Mouse (Mus musculus): ENCODE results near the gene Astn2. TPM values are rescaled to one million over a fixed set of nuclear protein-coding genes. Genes with fewer than 3 reads are reported as not detected.

The Astn2 gene
- total and polyA plus RNA-seq, 3 experiments: not detected

- Histone ChIP-seq H3K9ac (ENCODE audit: control insufficient read depth, low read depth, low read length, poor library complexity, severe bottlenecking) (no peak overlapping the region), H3K79me2 (ENCODE audit: control insufficient read depth, insufficient read depth, low read length, poor library complexity) (no peaks in the 10 kb centered on the region), H3K36me3 (ENCODE audit: control insufficient read depth in 1 of 2, insufficient read depth in 2 of 2, low read length in 2 of 2) (no peaks in the 10 kb centered on the region), H3K4me3 (ENCODE audit: control insufficient read depth in 1 of 2, insufficient read depth in 1 of 2, low read depth in 2 of 2, low read length in 2 of 2) (no peak overlapping the region), H3K27me3 (ENCODE audit: control insufficient read depth in 1 of 2, insufficient read depth in 2 of 2, low read length in 2 of 2) (no peaks in the 10 kb centered on the region), H3K9me3 (replicated peaks; ENCODE audit: insufficient read depth, low read length) (no peaks in the 10 kb centered on the region), H3K27ac (ENCODE audit: control insufficient read depth, low read depth, low read length) (no peak overlapping the region), H3K4me1 (ENCODE audit: control insufficient read depth in 1 of 2, insufficient read depth in 2 of 2, low read length in 2 of 2) (no peaks in the 10 kb centered on the region)
- DNase-seq (ENCODE audit: low read depth, low spot score): no peak
- TF ChIP-seq MYC (IDR thresholded peaks at IDR 0.05; ENCODE audit: low read depth, low read length) (no peak), SIN3A (IDR thresholded peaks at IDR 0.05; ENCODE audit: low read length) (no peak), TAL1 (IDR thresholded peaks at IDR 0.05; ENCODE audit: low read length) (no peak), ETS1 (IDR thresholded peaks at IDR 0.05; ENCODE audit: low read depth, low read length) (no peak), KAT2A (conservative IDR thresholded peaks at IDR 0.05; ENCODE audit: low read depth, low read length) (no peak), BHLHE40 (IDR thresholded peaks at IDR 0.05; ENCODE audit: borderline replicate concordance, low read depth, low read length) (no peak), USF2 (IDR thresholded peaks at IDR 0.05; ENCODE audit: borderline replicate concordance in 1 of 2, insufficient read depth in 1 of 2, low read depth in 1 of 2, low read length in 2 of 2) (no peak), EP300 (IDR thresholded peaks at IDR 0.05; ENCODE audit: low read depth in 1 of 2, low read length in 2 of 2) (no peak), MAZ (IDR thresholded peaks at IDR 0.05; ENCODE audit: low read depth, low read length) (no peak), MAFK (IDR thresholded peaks at IDR 0.05; ENCODE audit: borderline replicate concordance, low read depth, low read length) (no peak), MXI1 (IDR thresholded peaks at IDR 0.05; ENCODE audit: low read depth, low read length) (no peak), USF1 (IDR thresholded peaks at IDR 0.05; ENCODE audit: low read depth, low read length) (no peak), CTCF (IDR thresholded peaks at IDR 0.05 in 2 of 3, conservative IDR thresholded peaks at IDR 0.05 in 1 of 3; ENCODE audit: control insufficient read depth in 1 of 3, insufficient read depth in 1 of 3, low read depth in 2 of 3, low read length in 3 of 3, poor library complexity in 1 of 3, severe bottlenecking in 1 of 3) (no peak), POLR2A (IDR thresholded peaks at IDR 0.05; ENCODE audit: control insufficient read depth in 1 of 2, insufficient read depth in 1 of 2, low read depth in 1 of 2, low read length in 2 of 2, poor library complexity in 1 of 2) (no peak), RAD21 (IDR thresholded peaks at IDR 0.05; ENCODE audit: low read depth, low read length) (no peak), POLR2AphosphoS5 (IDR thresholded peaks at IDR 0.05; ENCODE audit: borderline replicate concordance, low read depth, low read length) (no peak), NELFE (IDR thresholded peaks at IDR 0.05; ENCODE audit: low read depth, low read length) (no peak), ZC3H11A (IDR thresholded peaks at IDR 0.05; ENCODE audit: low read depth, low read length) (no peak)
Measured at GRCm38 (mm10) chr4:65426437-65426836, 978.0 kb downstream of the Astn2 start.

- no peaks in the 10 kb centered on the region for H3K36me3 ChIP-seq (ENCODE audit: control insufficient read depth in 1 of 2, insufficient read depth in 2 of 2, low read length in 2 of 2)
Measured at GRCm38 (mm10) chr4:65423068-65423625, 981.3 kb downstream of the Astn2 start.

More at GRCm38 (mm10) chr4:65423068-65423625, 981.3 kb downstream of the Astn2 start:
- Histone ChIP-seq H3K4me1 (ENCODE audit: control insufficient read depth in 1 of 2, insufficient read depth in 2 of 2, low read length in 2 of 2) (no peaks in the 10 kb centered on the region), H3K4me3 (ENCODE audit: control insufficient read depth in 1 of 2, insufficient read depth in 1 of 2, low read depth in 2 of 2, low read length in 2 of 2) (no peak overlapping the region), H3K9ac (ENCODE audit: control insufficient read depth, low read depth, low read length, poor library complexity, severe bottlenecking) (no peak overlapping the region), H3K27me3 (ENCODE audit: control insufficient read depth in 1 of 2, insufficient read depth in 2 of 2, low read length in 2 of 2) (no peaks in the 10 kb centered on the region), H3K79me2 (ENCODE audit: control insufficient read depth, insufficient read depth, low read length, poor library complexity) (no peaks in the 10 kb centered on the region), H3K27ac (ENCODE audit: control insufficient read depth, low read depth, low read length) (no peak overlapping the region), H3K9me3 (replicated peaks; ENCODE audit: insufficient read depth, low read length) (no peaks in the 10 kb centered on the region)
- no peak for TF ChIP-seq ZC3H11A (IDR thresholded peaks at IDR 0.05; ENCODE audit: low read depth, low read length)
- no peak for TF ChIP-seq POLR2A (IDR thresholded peaks at IDR 0.05; ENCODE audit: control insufficient read depth in 1 of 2, insufficient read depth in 1 of 2, low read depth in 1 of 2, low read length in 2 of 2, poor library complexity in 1 of 2)
- TF ChIP-seq ETS1 (IDR thresholded peaks at IDR 0.05; ENCODE audit: low read depth, low read length): no peak
- no peak for TF ChIP-seq USF2 (IDR thresholded peaks at IDR 0.05; ENCODE audit: borderline replicate concordance in 1 of 2, insufficient read depth in 1 of 2, low read depth in 1 of 2, low read length in 2 of 2)
- no peak for TF ChIP-seq NRF1 (IDR thresholded peaks at IDR 0.05; ENCODE audit: insufficient read depth, low read depth, low read length, poor library complexity, severe bottlenecking)
- TF ChIP-seq MEF2A (IDR thresholded peaks at IDR 0.05; ENCODE audit: extremely low read depth, insufficient replicate concordance, low read depth, low read length, poor library complexity, severe bottlenecking): no peak
- TF ChIP-seq USF1 (IDR thresholded peaks at IDR 0.05; ENCODE audit: low read depth, low read length): no peak
- TF ChIP-seq MYC (IDR thresholded peaks at IDR 0.05; ENCODE audit: low read depth, low read length): no peak
- TF ChIP-seq ELF1 (IDR thresholded peaks at IDR 0.05; ENCODE audit: low read depth, low read length): no peak
- TF ChIP-seq POLR2AphosphoS5 (IDR thresholded peaks at IDR 0.05; ENCODE audit: borderline replicate concordance, low read depth, low read length): no peak
- TF ChIP-seq SIN3A (IDR thresholded peaks at IDR 0.05; ENCODE audit: low read length): no peak
- no peak for TF ChIP-seq EP300 (IDR thresholded peaks at IDR 0.05; ENCODE audit: low read depth in 1 of 2, low read length in 2 of 2)
- DNase-seq (ENCODE audit: low read depth, low spot score): no peak

Data from MEL (cell line).